Comparison of ENCODE assay signal across 7 mouse cellular contexts in genomic region chr17:28368449-28368848, GRCm38 (mm10). TPM values are rescaled to one million over a fixed set of nuclear protein-coding genes. Genes with fewer than 3 reads are reported as not detected.
DNase-seq lines count a peak whose midpoint lies in the region; ATAC-seq and TF ChIP-seq lines count a peak whose summit lies in the region.

No protein-coding gene starts in this region.

- 0 out of 2 replicates have a peak, but pooled peaks have one; percentile 23 for TF ChIP-seq EP300 in ES-Bruce4 (IDR thresholded peaks at IDR 0.05; ENCODE audit: insufficient read depth, low read depth, low read length)

- TF ChIP-seq POLR2A in ES-Bruce4 (IDR thresholded peaks at IDR 0.05; ENCODE audit: insufficient read depth, low read length), result no peak

- no peak overlapping the region for H3K4me3 ChIP-seq in ES-Bruce4 (ENCODE audit: low read depth, low read length)
- no peak overlapping the region for H3K4me3 ChIP-seq in heart, embryonic 15.5 days

- H3K9ac ChIP-seq in ES-Bruce4 (ENCODE audit: low read depth, poor library complexity, severe bottlenecking), result no peak overlapping the region
- H3K9ac ChIP-seq in heart, embryonic 15.5 days, result no peak overlapping the region

- no peak overlapping the region for H3K27ac ChIP-seq in ES-Bruce4 (ENCODE audit: insufficient read depth, low read length)
- no peak overlapping the region for H3K27ac ChIP-seq in heart, embryonic 15.5 days

- peak; percentile 66 for DNase-seq in adipocyte (ENCODE audit: low spot score)
- DNase-seq in embryo, embryonic 11 days, result peak; percentile 84
- peak; percentile 31 for DNase-seq in layer of hippocampus, adult 9-10 months (ENCODE audit: low spot score)
- DNase-seq in lung, postnatal 14 days, result peak; percentile 94
- peak; percentile 53 to 76 for DNase-seq in spleen, adult 18-20 months

- peak; percentile 92 for TF ChIP-seq CTCF in ES-Bruce4 (IDR thresholded peaks at IDR 0.05; ENCODE audit: low read depth, low read length)

- 0 out of 2 replicates have a peak overlapping the region, but pooled peaks have one; percentile 1 for H3K4me2 ChIP-seq in heart, embryonic 15.5 days

- ATAC-seq in heart, embryonic 15.5 days (replicated peaks; ENCODE audit: insufficient number of reproducible peaks, insufficient read depth, low FRiP score, low read depth), result no peak

- H3K27me3 ChIP-seq in ES-Bruce4 (ENCODE audit: control insufficient read depth, insufficient read depth, low read length, poor library complexity, severe bottlenecking), result 0 out of 2 replicates have a peak, but pooled peaks cover 6% of the 10 kb centered on the region
- H3K27me3 ChIP-seq in heart, embryonic 15.5 days, result peaks cover 21% of the 10 kb centered on the region

- 3% methylated on average over 13 of the region's 13 CpGs for WGBS in heart, embryonic 15.5 days

- no peaks in the 10 kb centered on the region for H3K9me3 ChIP-seq in ES-Bruce4 (replicated peaks; ENCODE audit: control insufficient read depth, insufficient read depth, low read length, poor library complexity, severe bottlenecking)
- no peaks in the 10 kb centered on the region for H3K9me3 ChIP-seq in heart, embryonic 15.5 days (replicated peaks)

- no peaks in the 10 kb centered on the region for H3K36me3 ChIP-seq in ES-Bruce4 (ENCODE audit: control insufficient read depth, insufficient read depth, low read length, poor library complexity, severe bottlenecking)
- H3K36me3 ChIP-seq in heart, embryonic 15.5 days, result no peaks in the 10 kb centered on the region

- H3K4me1 ChIP-seq in ES-Bruce4 (ENCODE audit: control insufficient read depth, insufficient read depth, low read length), result no peaks in the 10 kb centered on the region
- peaks cover 18% of the 10 kb centered on the region for H3K4me1 ChIP-seq in heart, embryonic 15.5 days (replicated peaks)

RNA-seq across cellular contexts. Expression of gene Tulp1, which starts 3.4 kb away (rescaled TPM):
- 14.0 and 14.7 TPM in 2 replicates for polyA plus RNA-seq in ES-Bruce4 (2011; ENCODE audit: insufficient read depth, insufficient read length, low read depth, missing spikeins)
- polyA plus RNA-seq in heart, embryonic 15.5 days (2015; fragmentation: Nextera tagmentation; extraction: Ambion mirVana), result 2.6 and 4.3 TPM in 2 replicates

RNA-seq across cellular contexts. Expression of gene Tead3, which starts 17.8 kb away (rescaled TPM):
- 28.6 and 31.9 TPM in 2 replicates for polyA plus RNA-seq in ES-Bruce4 (2011; ENCODE audit: insufficient read depth, insufficient read length, low read depth, missing spikeins)
- polyA plus RNA-seq in heart, embryonic 15.5 days (2015; fragmentation: Nextera tagmentation; extraction: Ambion mirVana), result 5.3 and 6.6 TPM in 2 replicates

RNA-seq across cellular contexts. Expression of gene Rpl10a, which starts 40.2 kb away (rescaled TPM):
- 1,875 and 2,151 TPM in 2 replicates for polyA plus RNA-seq in ES-Bruce4 (2011; ENCODE audit: insufficient read depth, insufficient read length, low read depth, missing spikeins)
- polyA plus RNA-seq in heart, embryonic 15.5 days (2015; fragmentation: Nextera tagmentation; extraction: Ambion mirVana), result 305 and 312 TPM in 2 replicates

RNA-seq across cellular contexts. Expression of gene Fance, which starts 55.1 kb away (rescaled TPM):
- polyA plus RNA-seq in ES-Bruce4 (2011; ENCODE audit: insufficient read depth, insufficient read length, low read depth, missing spikeins), result 56.8 and 64.7 TPM in 2 replicates
- 18.8 and 25.3 TPM in 2 replicates for polyA plus RNA-seq in heart, embryonic 15.5 days (2015; fragmentation: Nextera tagmentation; extraction: Ambion mirVana)

Comparison
In these comparisons a context has a peak if more than half of its experiments do, and no peak if none do; other contexts are left out.
1. DNase-seq: peak in every context shown above with its lines; median percentile 94 in lung, postnatal 14 days; 84 in embryo, embryonic 11 days; 66 in adipocyte; 64 in spleen, adult 18-20 months; 31 in layer of hippocampus, adult 9-10 months.